Mouse (Mus musculus): ENCODE data around the gene Arid1b.

Arid1b gene

DNA sequence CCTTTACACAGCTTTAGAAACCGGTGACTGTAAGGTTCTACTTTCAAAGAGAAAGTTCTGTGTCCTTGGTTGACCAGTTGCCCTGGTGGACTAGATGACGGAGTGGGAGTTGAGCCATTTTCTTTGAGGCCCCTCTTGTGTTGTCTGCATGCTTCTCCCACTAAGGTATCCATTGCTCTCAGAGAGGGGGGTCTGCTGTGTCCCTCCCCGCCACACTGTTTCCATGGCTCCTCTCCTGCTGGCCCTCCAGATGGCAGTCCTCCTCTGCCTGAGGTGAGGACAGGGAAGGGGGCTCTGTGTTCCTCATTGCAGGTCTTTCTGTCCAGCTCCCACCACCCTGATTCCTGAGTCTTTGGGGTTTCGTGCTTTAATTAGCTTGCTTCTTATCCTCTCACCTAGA, 62.5 kb downstream of the Arid1b start:
- in situ Hi-C loops (cut with MboI, MseI) = no loop called here

DNA sequence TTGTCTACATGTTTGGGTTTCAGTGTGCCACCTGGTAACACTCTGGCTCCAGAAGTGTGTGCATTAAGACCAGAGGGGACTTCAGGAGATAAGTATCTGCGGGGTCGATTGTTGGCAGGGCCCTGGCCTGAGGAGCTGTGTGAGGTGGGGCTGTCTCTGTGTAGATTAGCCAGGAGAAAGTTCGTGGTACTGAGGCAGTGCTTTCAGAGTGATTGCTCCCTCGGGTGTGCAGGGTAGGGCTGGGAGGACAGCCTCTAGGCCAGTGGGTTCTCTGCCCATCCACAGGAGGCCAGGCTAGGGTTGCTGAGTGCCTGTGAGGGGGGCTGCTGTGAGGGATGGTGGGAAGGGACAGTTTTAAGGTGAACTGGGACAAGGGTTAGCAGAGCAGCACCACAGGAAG, 63.2 kb downstream of the Arid1b start:
- in situ Hi-C loops (cut with MboI, MseI) = no loop called here

DNA sequence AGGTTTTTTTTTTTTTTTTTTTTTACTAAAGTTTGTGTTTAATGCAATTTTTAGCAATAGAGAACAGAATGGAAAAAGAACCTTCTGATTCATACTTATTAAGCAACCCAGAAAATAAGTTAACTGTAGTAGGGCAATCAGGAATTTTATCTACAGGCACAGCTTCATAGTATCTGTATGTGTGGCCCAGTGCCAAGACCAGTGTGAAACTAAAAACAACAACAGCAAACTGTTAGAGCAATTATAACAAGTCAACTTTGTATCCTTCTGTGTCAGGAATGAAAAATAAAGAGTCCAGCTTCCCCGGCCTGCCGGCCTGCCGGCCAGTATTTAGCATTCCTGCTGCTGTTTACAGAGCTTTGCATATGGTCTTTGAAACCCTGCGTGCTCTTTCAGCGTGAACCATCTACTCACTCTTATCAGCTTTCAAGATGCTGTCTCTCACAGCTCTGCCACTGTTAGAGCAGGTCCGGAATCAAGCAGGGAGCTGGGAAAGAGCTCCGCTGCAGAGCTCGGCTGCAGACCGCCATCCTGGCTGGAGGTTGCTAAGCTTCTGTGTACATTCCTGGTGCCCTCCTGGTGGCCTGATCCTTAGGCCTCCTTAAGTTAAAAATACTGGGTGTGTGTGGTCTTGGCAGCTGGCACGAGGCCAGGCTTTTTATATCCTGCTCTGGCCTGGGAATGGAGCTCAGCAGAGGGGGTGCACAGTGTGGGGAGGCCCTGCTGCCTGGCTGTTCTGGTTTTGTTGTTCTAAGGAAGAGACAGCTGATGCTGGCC, 64.0 kb downstream of the Arid1b start:
- in situ Hi-C loops (cut with MboI, MseI) = no loop called here

DNA sequence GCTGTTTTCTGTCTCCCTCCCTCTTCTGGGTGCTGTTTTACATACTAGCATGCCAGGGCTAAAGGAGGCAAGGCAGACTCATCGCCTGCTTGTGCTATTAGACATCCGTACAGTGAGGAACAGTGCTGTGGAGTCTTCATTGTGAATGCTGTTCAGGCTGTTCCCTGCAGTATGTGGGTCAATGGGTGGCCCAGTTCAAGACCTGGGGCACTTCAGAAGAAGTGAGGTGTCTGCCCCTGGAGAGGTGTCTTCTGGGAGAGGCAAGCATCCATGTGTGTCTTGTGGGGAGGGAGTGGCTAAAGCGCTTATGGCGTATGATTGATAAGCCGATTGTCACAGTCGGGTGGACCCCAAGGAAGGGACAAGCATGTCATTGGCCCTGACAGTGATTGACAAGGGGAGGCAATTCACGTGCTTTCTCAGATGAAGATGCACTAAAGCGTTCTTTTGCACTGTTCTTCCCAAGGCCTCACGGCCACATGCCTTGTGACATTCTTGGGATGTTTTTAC, 65.0 kb downstream of the Arid1b start:
- in situ Hi-C loops (cut with MboI, MseI) = no loop called here

DNA sequence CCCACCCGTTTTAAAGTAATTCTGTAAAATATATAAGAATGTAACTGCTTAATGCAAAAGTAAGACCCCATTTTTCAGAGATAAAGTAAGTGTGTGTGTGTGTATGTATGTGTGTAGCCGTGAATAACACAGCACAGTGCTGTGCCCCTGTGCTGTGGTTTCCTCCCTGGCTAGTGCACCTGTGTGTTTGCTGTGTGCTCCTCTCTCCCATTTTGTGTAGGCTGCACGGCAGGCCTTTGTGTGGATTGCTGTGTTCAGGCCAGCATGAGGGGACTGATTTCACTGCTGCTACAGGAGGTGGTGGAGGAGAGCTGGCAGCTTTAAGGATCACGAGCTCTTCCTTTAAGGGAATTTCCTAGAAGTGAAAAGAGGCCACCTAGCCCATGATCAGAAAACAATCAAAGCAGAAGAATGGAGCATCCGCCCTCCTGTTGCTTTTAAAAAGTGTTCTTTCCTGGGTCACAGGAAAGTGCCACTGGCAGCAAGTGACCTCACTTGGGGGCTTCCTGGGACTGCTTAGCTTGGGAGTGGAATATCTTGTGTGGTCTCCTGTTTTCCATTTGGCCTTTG, 66.5 kb downstream of the Arid1b start:
- in situ Hi-C loops (cut with MboI, MseI) = no loop called here

DNA sequence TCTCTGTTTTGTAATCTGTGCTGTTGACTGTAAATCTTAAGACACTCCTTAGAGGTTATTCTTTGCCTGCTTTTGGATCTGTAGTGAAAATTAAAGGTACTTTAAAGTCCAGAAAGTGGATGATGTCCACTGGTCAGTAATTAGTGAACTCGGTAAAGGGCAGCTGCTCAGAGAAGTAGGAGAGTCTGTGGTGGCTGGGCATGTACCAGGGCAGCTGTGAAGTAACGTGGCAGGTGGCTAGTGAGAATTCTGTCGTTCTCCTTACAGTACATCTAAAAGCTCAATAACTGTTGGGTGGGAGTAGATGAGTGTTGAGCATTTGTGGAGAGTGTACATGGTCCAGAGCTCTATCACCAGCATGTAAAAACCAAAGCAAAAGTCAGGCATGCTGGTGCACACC, 67.1 kb downstream of the Arid1b start:
- in situ Hi-C loops (cut with MboI, MseI) = no loop called here

DNA sequence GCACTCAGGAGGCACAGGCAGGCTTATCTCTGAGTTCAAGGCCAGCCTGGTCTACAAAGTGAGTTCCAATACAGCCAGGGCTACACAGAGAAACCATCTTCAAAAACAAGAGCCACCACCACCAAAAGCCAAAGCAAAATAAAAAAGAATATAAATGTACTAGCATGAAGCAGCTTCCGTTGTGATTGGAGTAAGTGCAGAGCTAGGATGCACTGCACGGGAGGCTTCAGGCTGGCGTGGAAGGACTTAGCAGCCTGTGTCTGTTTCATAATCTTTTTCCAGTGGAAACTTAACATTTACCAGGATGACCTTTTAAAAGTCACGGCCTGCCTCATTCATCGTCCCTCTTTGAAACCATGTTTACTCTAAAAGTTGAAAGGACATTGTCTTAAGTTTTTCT, 67.5 kb downstream of the Arid1b start:
- in situ Hi-C loops (cut with MboI, MseI) = no loop called here

DNA sequence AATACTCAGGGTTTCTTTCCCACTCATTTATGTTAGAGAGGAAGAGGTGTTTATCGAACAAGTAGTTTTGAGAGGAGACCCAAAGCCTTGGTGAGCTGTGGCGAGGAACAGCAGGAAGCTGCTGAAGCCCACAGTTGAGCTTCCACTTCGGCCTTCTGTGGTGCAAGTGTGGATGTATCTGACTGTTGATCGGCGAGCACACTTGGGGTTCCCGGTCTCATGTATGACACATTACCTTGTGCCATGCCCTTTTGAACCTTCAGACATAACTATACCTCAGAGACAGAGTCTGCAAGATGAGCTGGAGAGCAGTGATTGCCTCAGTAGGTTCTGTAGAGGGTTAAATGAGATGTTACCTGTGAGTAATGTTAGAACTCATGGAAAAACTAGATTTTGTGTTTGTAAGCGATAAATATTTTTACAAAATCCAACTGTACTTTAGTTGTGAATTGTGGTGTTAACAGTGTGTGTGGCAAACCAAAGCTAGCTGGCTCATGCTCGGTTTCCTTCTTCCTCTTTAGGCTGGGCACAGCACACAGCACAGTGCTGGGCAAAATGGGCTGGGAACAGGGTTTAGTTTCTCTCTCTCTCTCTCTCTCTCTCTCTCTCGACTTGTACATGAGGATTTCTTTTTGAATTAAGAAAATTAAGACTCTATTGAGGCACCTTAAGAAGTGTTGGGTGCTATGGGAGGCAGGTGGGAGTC, 69.5 kb downstream of the Arid1b start:
- in situ Hi-C loops (cut with MboI, MseI) = no loop called here

DNA sequence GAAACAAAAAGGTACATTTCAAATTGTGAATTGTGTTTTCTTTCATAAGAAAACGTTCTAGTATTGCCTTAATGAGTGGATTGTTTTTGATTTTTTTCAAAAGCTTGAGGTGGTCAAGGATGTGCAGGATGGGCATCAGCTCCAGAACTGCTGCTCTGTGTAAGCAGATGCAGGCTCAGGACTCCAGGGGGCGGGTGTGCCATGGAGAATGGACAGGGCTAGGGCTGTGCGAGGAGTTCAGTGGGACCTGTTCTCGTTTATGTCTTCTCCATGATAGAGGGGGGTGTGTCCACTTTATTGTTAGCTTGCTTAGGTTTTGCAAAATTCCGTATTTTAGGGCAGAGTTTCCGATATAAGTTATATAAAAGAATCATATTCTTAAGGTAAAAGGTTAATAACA, 70.6 kb downstream of the Arid1b start:
- in situ Hi-C loops (cut with MboI, MseI) = no loop called here

DNA sequence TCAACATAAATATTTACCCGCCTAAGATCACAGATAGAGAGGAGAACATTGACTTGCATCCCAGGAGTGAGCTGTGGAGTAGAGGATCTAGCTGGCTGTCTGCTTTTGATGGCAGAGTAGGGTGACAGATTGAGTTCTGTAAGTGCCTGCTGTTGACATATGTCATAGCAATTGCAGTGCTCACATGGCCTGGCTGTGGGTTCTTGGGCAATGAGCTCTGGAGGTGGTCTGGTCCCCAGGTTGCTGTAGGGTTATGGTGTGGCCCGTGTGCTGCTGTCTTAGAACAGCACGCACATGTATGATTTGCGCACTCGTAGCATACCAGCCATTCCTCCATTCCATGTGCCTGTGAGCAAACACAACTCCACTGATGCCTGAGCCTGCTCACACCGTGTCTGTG, 71.1 kb downstream of the Arid1b start:
- in situ Hi-C loops (cut with MboI, MseI) = no loop called here

DNA sequence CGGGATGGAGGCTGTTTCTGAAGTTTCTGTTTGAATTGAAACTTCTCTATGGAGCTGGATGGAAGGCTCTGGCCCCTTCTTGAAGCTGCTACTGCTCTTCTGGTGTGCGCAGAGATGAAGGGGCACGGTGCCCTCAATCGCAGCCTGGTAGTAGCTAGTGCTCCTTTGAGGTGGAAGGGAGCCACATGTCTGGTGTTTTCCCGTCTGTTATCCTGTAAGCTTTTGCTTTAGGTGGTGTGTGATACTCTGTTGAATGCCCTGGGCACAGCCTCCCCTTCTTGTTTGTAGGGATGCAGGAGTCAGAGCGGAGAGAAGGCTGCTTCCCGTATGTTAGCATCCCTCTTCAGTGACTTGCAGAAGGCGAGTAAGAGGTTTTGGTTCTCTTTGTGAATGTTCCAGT, 72.7 kb downstream of the Arid1b start:
- in situ Hi-C loops (cut with MboI, MseI) = no loop called here

DNA sequence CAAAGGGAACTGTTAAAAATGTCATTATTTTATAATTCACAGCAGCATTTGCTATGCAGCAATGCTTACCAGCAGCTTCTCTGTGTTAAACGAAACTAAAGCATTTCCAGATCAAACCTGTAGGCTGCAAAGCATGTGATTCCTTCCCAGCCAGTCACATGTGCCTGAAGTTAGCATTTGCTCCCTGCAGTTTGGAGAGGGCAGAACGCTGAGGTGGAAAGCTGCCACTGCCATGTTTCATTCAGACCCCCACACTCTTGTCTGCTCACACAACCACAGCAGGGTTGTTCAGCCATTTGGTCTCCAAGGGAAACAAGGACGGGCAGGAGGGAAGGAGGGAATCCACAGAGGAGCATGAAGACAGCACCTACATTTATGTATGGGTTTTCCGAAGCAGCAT, 73.1 kb downstream of the Arid1b start:
- in situ Hi-C loops (cut with MboI, MseI) = no loop called here

DNA sequence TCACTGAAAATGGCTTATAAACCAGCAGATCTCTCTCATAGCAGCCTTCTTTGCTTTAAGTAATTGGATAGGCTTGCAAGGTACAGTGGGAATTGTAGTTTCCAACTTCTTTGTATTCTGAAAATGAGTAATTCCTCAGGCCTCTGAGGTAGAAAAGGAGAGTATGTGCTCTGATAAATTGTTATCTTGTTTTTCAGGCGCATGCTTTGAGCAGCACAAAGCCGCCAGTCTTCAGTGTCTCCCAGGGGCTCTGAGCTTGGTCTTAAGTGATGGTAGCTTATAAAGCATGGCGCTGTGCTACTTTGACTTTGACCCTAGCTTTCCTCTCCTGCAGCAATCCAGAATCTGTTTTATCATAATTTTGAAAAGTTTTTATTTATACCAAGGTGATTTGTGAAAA, 76.3 kb downstream of the Arid1b start:
- in situ Hi-C loops (cut with MboI, MseI) = no loop called here

DNA sequence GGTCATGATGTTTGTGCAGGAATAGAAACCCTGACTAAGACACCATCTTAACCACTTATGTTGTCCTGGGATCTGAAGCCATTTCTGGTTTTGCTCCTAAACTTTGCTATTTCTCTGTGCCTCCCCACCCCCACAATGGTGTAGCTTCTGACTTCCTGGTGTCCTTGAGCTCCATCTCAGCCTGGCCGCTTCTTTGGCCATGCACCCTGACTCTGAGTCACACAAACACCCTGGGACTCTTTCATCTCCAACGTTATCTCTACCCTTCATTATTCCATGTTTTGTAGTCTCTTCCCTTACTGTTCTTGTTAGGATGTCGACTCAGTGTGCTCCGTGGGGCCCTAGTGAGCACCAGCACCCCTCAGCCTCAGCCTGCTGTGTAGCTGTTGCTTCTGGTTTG, 78.4 kb downstream of the Arid1b start:
- in situ Hi-C loops (cut with MboI, MseI) = no loop called here

DNA sequence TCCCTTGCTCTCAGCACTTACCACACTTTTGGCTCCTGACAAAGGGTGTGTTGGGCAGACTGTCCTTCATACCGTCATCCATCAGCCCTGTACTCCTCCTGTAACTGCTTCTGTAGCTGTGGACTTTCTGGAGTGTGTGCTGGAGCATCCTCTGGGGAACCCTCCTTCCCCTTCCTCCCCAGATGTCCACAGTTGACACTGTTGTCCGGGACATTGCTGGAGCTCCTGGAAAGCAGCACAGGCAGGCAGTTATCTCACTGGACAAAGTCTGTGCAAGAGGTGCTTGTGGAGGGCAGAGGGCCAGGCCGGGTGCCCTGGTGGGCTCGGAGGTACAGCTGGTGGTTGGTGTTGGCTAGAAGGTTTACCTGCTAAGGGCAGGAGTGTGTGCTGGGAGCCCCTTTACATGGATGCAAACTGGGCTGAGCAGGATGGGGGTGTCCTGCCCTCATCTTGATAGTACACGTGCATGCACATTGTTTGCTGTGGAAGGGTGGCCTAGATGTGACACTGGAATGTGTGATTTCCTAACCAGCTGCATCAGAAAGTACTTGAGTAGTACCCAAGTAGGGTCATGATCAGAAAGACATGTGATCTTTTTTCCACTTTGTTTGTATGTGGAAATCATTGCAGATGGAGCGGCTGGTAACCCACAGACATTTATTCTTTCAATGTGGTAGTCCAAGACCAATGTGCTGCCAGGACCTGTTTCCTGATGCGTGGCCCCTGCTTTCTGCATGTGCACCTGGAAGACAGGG, 80.8 kb downstream of the Arid1b start:
- in situ Hi-C loops (cut with MboI, MseI) = no loop called here

DNA sequence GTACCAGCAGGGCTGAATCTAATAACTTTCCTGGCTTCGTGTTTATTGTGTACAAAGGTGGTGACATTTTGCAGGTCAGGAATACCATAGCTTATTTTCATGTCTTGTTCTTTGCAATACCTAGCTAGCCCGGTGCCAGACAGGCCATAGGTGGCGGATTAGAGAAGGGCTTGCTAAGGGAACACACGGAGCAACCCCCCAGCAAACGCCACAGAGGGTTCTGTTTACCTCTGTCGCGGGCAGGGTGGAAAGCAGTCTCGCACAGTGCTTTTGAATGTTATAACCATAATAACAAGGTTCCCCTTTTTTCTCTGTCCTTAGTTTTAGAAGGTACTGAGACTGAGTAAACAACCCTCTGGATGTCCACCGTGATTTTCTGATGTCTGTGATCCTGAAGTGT, 83.9 kb downstream of the Arid1b start:
- in situ Hi-C loops (cut with MboI, MseI) = no loop called here

DNA sequence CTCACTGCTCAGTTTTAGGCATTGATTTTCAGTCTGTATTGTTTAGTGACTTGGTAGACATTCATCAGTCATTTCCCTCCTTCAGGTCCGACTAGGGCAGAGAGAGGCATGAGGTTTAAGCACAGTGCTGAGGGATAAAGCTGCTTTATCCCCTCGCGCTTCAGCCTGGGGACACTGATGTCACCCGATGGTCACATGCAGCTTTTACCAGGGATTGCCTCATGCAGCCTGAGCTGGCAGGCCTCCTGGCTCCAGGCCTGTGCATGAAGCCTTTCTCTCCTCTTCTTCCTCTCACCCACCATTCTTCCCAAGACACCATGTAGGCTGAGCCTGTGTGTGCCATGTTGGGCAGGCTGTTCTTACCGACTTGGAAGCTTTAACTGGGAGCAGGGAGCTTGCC, 84.4 kb downstream of the Arid1b start:
- in situ Hi-C loops (cut with MboI, MseI) = no loop called here

DNA sequence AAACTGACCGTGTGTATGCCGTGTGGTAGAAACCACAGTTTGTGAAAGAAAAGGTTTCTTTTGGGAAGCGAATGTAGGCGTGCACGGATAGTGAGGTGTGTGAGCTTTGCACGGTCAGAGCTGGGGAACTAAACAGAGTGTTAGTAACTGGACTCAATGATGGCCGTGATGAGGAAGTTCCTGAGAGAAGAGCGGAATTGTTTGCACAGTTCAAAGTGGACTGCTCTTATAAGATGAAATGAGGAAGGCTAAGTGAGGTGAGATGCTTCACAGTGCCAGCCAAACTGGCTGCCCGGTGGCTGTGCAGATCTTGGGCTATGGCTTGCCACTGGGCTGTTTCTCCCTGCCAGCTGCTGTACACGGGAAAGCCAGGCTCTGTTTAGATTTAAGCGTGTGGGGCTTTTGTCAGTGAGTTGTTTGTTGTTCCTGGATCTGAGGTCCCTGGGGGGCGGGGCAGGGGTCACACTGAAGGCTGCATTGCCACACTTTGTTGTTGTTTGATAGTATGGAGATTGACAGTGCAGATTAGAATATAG, 86.8 kb downstream of the Arid1b start:
- in situ Hi-C loops (cut with MboI, MseI) = no loop called here

DNA sequence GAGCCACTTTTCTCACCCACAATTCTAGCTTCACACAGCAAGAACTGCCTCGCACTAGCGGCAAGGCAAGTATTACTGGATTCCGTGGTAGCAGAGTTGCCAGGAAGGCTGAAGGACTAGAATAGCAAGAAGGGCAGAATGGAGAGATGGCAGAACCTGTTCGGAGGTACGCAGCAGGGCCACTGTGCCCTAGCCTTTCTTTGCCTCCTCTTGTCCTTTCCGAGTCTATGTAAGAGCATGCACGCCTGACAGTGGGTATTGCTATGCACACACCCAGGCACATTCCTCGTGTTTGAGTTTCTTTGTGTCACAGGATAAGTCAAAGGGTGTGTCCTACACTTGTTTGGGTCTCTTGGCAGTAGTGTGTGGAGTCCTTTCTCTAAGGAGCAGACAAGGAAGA, 88.1 kb downstream of the Arid1b start:
- in situ Hi-C loops (cut with MboI, MseI) = no loop called here

DNA sequence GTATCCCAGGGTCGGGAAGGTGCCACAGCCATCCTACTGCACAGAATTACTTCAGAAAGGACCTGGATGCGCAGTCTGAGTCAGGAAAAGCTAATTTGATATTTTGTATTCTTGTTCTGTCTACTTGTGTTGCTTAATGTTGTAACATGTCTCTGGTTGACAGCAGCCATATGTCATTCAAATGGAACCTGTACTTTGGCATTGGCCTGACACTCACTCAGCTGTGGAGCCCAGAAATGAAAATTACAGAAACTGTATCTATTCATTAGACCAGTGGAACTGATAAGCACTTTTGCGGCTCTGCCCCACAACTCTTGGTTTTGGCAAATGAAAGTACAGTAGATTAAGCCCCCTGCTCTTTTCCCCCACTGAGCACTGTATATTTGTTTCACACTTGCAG, 89.4 kb downstream of the Arid1b start:
- in situ Hi-C loops (cut with MboI, MseI) = no loop called here

DNA sequence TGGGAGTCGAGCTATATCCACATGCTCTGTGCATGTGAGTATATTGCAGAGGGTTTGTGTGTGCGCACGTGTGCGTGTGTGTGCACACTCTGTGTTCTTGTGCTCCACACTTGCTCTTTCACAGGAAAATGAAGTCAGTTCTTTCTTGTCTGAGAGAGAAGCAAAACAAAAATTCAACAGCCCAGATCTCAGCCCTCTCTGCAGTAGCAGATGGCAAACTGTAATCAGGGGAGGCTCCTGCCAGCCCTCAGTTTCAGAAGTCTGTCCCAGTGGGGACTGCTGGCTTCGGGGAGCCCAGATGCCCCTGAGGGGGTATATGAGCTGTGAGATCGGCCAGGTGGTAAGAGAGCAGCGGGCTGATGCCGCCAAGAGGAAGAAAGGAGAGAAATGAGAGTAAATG, 90.0 kb downstream of the Arid1b start:
- in situ Hi-C loops (cut with MboI, MseI) = no loop called here

DNA sequence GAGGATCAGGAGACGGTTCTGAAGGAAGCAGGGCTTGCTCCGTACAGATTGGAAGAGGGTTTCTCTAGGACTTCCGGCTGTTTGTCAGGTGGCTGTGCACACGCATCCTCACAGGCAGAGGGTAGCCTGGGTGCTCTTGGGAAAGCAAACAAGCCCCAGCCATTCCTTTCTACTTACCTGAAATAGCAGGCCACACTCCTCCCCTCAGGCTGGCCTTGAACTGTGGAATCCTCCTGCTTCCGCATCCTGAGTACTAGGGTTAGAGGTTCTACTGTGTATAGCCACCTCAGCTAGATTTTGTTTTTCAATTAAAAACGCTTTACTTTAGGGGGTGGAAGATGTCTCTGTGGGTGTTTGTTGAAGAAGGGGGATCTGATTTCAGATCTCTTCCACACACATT, 90.9 kb downstream of the Arid1b start:
- in situ Hi-C loops (cut with MboI, MseI) = no loop called here

Measured in T-helper 1 cell (primary cell).